Mouse (Mus musculus): ENCODE measurements at regions not wholly inside any gene's neighbourhood (a gene's known extent, or its start where the extent isn't known, plus 50 kb on each side); places are given as distances from the start of the nearest gene placed in this dataset.
A peak's percentile ranks its signal among the peaks of the same experiment; 100 is the strongest.

DNA sequence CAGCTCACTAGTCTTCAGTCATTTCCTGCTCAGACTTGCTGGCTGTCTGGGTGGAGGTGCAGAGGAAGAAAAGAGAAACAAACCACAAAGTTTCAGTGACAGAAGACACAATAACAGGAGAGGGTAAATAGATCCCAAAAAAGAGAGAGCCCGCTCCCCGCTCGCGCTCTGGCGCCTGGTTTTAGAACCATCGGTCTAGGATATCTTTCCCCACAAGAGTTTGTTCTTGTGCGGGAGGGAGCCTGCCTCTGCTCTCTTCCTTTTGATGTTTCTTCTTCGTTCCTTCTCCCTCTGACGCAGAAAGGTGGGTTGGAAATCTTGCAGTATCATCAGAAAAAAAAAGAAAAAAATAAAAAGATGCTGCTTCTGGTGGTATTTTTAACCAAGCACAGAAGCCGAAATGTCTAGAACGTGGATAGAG is 71.3 kb upstream of the Zfp217 start:
- Histone ChIP-seq H3K4me3 (ENCODE audit: control insufficient read depth, low read depth, low read length) (peak overlapping the region; percentile 3; the same call in 1 of the 2 replicates), H3K27me3 (ENCODE audit: control insufficient read depth, insufficient read depth, low read length) (peaks cover 9% of the 10 kb centered on the region), H3K27ac (ENCODE audit: control insufficient read depth, insufficient read depth, low read depth, low read length) (no peak overlapping the region), H3K4me1 (ENCODE audit: control insufficient read depth, insufficient read depth, low read length) (peaks cover 4% of the 10 kb centered on the region), H3K36me3 (ENCODE audit: control insufficient read depth, insufficient read depth, low read length) (no peaks in the 10 kb centered on the region)
- TF ChIP-seq POLR2A (IDR thresholded peaks at IDR 0.05; ENCODE audit: control insufficient read depth, low read depth, low read length) (no peak), CTCF (IDR thresholded peaks at IDR 0.05; ENCODE audit: control insufficient read depth, insufficient read depth, insufficient replicate concordance, low read depth, low read length) (no peak)

DNA sequence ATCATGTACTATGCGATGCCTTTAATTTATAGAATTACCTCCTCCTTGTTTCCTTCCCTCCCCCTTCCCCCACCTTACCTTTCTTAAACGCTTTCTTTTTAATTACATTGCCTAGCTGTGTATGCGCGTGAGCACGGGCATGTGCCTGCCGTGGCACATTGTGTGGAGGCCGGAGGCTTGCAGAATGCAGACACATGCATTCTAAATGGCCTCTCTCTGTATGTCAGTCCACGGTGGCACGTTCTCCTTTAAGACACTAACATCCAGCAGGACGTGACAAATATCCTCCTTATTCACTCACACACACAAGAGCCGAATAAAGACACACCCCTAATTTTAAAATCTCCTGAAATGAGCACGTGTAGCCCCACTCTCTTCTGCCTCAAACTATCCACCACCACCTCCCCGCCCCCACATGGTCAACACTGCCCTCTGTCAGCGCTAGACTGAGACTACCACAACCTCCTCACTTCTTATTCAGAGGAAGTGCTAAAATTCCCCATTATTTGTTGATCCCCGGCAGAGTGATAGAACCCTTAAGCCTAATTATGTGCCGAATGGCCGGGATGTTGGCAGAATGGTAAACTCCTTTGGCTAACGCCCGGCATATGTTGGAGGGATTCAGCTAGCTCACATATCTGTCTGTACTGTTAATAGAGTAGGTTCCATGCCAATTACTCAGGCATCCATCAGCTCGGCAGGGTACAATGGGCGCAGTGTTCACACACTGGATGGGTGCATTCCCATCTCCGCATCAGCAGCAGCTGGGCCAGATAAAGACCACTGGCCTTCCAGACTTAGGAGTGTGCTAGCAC is 70.5 kb upstream of the Zfp217 start:
- no peaks in the 10 kb centered on the region for H3K36me3 ChIP-seq (ENCODE audit: control insufficient read depth, insufficient read depth, low read length)
- peaks cover 4% of the 10 kb centered on the region for H3K4me1 ChIP-seq (ENCODE audit: control insufficient read depth, insufficient read depth, low read length)
- no peak overlapping the region for H3K27ac ChIP-seq (ENCODE audit: control insufficient read depth, insufficient read depth, low read depth, low read length)

DNA sequence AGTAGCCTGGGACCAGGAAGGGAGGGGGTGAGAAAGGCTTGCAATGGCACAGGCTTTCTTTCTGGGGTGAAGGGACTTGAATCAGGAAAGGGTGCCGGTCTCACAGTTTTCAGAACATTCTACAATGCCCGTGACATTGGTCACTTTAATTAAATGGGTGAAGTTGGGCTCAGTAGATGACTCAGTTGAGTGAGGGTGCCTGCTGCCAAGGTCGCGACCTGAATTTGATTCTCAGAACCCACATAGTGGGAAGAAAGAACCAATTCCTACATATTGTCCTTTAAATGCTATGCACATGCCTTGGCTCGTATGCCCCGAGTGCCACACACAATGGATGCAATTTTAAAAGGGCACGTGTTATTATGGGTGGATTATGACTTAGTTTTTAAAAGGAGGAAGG is 68.4 kb upstream of the Zfp217 start:
- Histone ChIP-seq H3K4me1 (ENCODE audit: control insufficient read depth, insufficient read depth, low read length) (peaks cover 4% of the 10 kb centered on the region), H3K27me3 (ENCODE audit: control insufficient read depth, insufficient read depth, low read length) (peaks cover 9% of the 10 kb centered on the region; the same call in 1 of the 2 replicates), H3K36me3 (ENCODE audit: control insufficient read depth, insufficient read depth, low read length) (no peaks in the 10 kb centered on the region), H3K4me3 (ENCODE audit: control insufficient read depth, low read depth, low read length) (no peak overlapping the region), H3K27ac (ENCODE audit: control insufficient read depth, insufficient read depth, low read depth, low read length) (no peak overlapping the region)
- TF ChIP-seq CTCF (IDR thresholded peaks at IDR 0.05; ENCODE audit: control insufficient read depth, insufficient read depth, insufficient replicate concordance, low read depth, low read length) (no peak), POLR2A (IDR thresholded peaks at IDR 0.05; ENCODE audit: control insufficient read depth, low read depth, low read length) (no peak)

More for the DNA sequence above, 70.5 kb upstream of the Zfp217 start:
- Histone ChIP-seq H3K4me3 (ENCODE audit: control insufficient read depth, low read depth, low read length) (no peak overlapping the region), H3K27me3 (ENCODE audit: control insufficient read depth, insufficient read depth, low read length) (peaks cover 9% of the 10 kb centered on the region)
- TF ChIP-seq POLR2A (IDR thresholded peaks at IDR 0.05; ENCODE audit: control insufficient read depth, low read depth, low read length) (no peak), CTCF (IDR thresholded peaks at IDR 0.05; ENCODE audit: control insufficient read depth, insufficient read depth, insufficient replicate concordance, low read depth, low read length) (no peak; the same call in 1 of the 2 replicates)

DNA sequence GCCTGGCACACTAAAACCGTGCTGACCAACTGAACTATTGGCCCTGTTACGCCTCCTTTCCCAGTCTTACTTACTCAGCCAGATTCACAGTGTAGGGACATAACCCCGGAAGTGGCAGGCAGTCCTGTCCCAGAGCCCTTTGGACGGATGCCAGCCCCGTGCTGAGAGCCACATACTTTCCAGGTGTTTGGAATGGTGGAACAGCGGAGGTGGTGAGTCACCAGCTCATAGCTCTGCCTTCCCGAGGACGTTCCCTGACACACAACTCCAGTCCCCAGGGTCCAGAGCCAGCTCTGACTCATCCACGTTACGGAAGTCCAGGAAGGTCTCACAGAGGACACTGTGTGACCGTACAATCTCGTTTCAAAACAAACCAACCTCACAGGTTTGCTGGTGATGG is 61.2 kb upstream of the Zfp217 start:
- TF ChIP-seq CTCF (IDR thresholded peaks at IDR 0.05; ENCODE audit: control insufficient read depth, insufficient read depth, insufficient replicate concordance, low read depth, low read length) (no peak), POLR2A (IDR thresholded peaks at IDR 0.05; ENCODE audit: control insufficient read depth, low read depth, low read length) (no peak)
- no peak overlapping the region for H3K27ac ChIP-seq (ENCODE audit: control insufficient read depth, insufficient read depth, low read depth, low read length)
- no peaks in the 10 kb centered on the region for H3K36me3 ChIP-seq (ENCODE audit: control insufficient read depth, insufficient read depth, low read length)
- H3K4me3 ChIP-seq (ENCODE audit: control insufficient read depth, low read depth, low read length) = no peak overlapping the region
- peaks cover 10% of the 10 kb centered on the region for H3K4me1 ChIP-seq (ENCODE audit: control insufficient read depth, insufficient read depth, low read length)
- peaks cover 3% of the 10 kb centered on the region; the same call in 1 of the 2 replicates for H3K27me3 ChIP-seq (ENCODE audit: control insufficient read depth, insufficient read depth, low read length)

DNA sequence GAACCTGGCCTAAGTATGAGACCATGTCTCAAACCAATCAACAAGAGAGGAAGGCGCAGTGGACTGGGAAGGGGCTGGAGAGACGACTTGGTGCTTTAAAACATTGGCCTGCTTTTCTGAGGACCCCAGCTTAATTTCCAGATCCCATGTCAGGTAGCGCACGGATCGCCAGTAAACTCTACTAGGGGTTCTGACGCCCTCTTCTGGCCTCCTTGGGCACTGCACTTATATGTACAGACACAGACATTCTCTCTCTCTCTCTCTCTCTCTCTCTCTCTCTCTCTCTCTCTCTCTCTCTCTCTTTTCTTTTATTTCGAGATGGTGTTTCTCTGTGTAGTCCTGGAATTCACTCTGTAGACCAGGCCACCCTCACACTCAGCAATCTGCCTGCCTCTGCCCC is 60.0 kb upstream of the Zfp217 start:
- peaks cover 10% of the 10 kb centered on the region for H3K4me1 ChIP-seq (ENCODE audit: control insufficient read depth, insufficient read depth, low read length)
- TF ChIP-seq CTCF (IDR thresholded peaks at IDR 0.05; ENCODE audit: control insufficient read depth, insufficient read depth, insufficient replicate concordance, low read depth, low read length) (peak; percentile 39; the same call in 1 of the 2 replicates), POLR2A (IDR thresholded peaks at IDR 0.05; ENCODE audit: control insufficient read depth, low read depth, low read length) (no peak)
- peaks cover 3% of the 10 kb centered on the region; the same call in 1 of the 2 replicates for H3K27me3 ChIP-seq (ENCODE audit: control insufficient read depth, insufficient read depth, low read length)
- H3K4me3 ChIP-seq (ENCODE audit: control insufficient read depth, low read depth, low read length) = no peak overlapping the region
- H3K27ac ChIP-seq (ENCODE audit: control insufficient read depth, insufficient read depth, low read depth, low read length) = no peak overlapping the region
- no peaks in the 10 kb centered on the region for H3K36me3 ChIP-seq (ENCODE audit: control insufficient read depth, insufficient read depth, low read length)

DNA sequence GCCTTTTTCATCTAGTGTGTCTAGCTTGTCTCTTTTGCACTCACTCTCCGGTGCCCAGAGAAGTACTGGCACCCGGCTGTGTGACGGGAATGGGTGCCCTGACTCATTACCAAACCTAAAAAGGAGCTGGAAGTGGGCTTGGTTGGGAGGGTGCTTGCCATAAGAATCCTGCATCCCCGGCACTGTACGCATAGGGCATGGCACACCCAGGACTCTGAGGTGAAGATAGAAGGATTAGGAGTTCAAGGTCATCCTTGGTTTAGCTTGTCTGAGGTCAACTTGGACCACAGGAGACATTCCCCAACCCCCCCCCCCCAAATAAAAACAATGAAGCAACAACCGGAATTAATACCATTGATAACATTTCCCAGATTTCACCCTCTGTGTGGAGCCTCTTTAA is 59.5 kb upstream of the Zfp217 start:
- Histone ChIP-seq H3K27me3 (ENCODE audit: control insufficient read depth, insufficient read depth, low read length) (peaks cover 3% of the 10 kb centered on the region; the same call in 1 of the 2 replicates), H3K27ac (ENCODE audit: control insufficient read depth, insufficient read depth, low read depth, low read length) (no peak overlapping the region), H3K4me1 (ENCODE audit: control insufficient read depth, insufficient read depth, low read length) (peaks cover 10% of the 10 kb centered on the region), H3K36me3 (ENCODE audit: control insufficient read depth, insufficient read depth, low read length) (no peaks in the 10 kb centered on the region), H3K4me3 (ENCODE audit: control insufficient read depth, low read depth, low read length) (no peak overlapping the region)
- TF ChIP-seq CTCF (IDR thresholded peaks at IDR 0.05; ENCODE audit: control insufficient read depth, insufficient read depth, insufficient replicate concordance, low read depth, low read length) = no peak
- no peak for TF ChIP-seq POLR2A (IDR thresholded peaks at IDR 0.05; ENCODE audit: control insufficient read depth, low read depth, low read length)

DNA sequence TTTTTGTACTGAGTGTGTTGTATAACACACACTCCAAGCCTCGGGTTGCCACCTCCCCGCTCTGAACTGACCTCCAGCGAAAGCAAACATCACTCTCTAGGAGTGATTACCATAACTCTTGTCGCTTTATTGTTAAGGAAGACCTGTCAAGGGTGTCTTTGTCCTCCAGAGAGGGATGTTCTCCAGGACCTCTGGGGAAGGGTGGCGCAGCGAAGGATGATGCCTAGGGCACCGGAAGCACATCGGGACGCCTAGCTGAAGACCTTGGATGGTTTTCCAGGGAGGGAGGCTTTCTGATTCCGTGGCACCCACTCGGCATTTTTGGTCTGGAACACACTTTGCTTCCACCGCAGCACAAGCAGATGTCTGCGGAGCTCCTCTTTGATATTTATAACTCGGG is 59.0 kb upstream of the Zfp217 start:
- Histone ChIP-seq H3K36me3 (ENCODE audit: control insufficient read depth, insufficient read depth, low read length) (no peaks in the 10 kb centered on the region), H3K4me1 (ENCODE audit: control insufficient read depth, insufficient read depth, low read length) (peaks cover 10% of the 10 kb centered on the region), H3K4me3 (ENCODE audit: control insufficient read depth, low read depth, low read length) (no peak overlapping the region), H3K27ac (ENCODE audit: control insufficient read depth, insufficient read depth, low read depth, low read length) (no peak overlapping the region), H3K27me3 (ENCODE audit: control insufficient read depth, insufficient read depth, low read length) (peaks cover 3% of the 10 kb centered on the region; the same call in 1 of the 2 replicates)
- TF ChIP-seq CTCF (IDR thresholded peaks at IDR 0.05; ENCODE audit: control insufficient read depth, insufficient read depth, insufficient replicate concordance, low read depth, low read length) (no peak), POLR2A (IDR thresholded peaks at IDR 0.05; ENCODE audit: control insufficient read depth, low read depth, low read length) (no peak)

All from testis, adult 2 months (tissue).